Mouse (Mus musculus): ENCODE results near the gene Mgat4a.

DNA sequence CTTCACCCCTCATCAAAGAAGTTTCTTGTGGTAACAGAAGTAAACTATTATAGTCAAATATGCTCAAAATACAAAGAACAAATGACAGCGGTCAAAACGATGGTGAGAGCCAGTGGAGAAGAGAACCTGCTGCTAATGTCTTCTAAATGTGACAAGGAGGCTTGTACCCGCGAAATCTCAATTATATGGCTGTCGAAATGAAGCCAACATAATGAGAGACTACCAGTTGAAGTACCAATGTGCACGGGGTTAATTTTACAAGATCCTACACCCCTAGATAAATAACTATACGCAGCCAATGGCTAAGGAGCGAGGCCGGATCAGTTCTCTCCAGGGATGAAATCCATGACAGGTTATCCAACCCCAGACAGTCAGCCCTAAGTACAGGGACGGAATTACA is 41.9 kb downstream of the Mgat4a start:
- TF ChIP-seq CTCF (IDR thresholded peaks at IDR 0.05) (no peak), POLR2A (IDR thresholded peaks at IDR 0.05; ENCODE audit: insufficient read depth, low read depth, low read length) (no peak)
